Mouse (Mus musculus) cerebellum, adult (tissue): ENCODE data around the gene Atp5g3.
"Not testable (repeated sequence)": the region's sequence is repeated elsewhere in the genome, so short reads cannot be mapped to it uniquely, and the experiment has no call there.

Experiments
- ATAC-seq: cut with Nextera tagmentation; 2 replicates; pipeline ENCODE4 v1.9.2; 2017; ENCODE audit warnings: mild to moderate bottlenecking, moderate library complexity, mixed read lengths; ENCODE audit not compliant: insufficient number of reproducible peaks, low FRiP score, low TSS enrichment

The Atp5g3 gene

DNA sequence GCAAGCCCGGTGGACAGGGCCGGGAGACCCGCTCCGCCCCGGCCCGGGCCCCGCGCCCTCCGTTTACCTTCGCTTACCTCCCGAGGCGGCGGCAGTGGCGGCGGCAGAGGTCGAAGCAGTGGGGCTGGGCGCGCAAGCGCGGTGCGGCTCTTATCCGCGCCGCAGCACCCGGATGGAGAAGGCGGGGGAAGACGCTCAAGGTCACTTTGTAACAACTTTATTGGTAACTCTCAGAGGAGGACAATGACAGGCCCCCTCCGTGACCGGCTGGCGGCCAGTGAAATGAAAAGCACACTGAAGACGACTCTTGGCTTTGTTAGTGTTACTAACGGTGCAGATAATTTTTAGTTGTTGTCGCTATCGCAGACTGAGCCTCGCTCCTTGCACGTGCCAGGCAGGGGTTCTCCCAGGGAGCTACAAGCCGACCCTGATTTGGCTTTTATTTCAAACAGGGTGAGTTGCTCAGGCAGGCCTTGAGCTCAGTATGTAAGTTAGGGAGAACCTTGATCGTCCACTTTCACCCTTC is at the start of gene Atp5g3:
Atp5g3 (minus strand) TSS at position 152 of the 526 bp plus-strand sequence.
- ATAC-seq: peak; percentile 95

DNA sequence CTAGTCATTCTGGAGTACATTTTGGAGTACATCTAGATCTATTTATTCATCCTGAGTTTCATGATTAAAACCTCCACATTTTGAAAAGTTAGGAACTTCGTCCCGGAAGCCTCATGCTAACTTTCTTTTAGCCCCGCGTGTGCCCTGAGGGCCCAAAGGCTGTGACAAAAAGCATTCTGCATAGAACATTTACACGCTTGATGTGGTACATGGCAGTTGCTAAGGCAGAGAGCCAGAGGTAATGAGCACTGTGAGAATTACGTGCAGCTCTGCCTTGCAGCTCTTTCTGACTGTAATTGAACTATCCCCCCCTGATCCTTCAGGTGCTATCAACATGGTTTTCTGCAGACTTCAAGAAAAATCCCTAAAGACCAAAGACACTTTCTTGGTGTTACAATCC is 47.2 kb upstream of the Atp5g3 start:
- ATAC-seq: no peak

DNA sequence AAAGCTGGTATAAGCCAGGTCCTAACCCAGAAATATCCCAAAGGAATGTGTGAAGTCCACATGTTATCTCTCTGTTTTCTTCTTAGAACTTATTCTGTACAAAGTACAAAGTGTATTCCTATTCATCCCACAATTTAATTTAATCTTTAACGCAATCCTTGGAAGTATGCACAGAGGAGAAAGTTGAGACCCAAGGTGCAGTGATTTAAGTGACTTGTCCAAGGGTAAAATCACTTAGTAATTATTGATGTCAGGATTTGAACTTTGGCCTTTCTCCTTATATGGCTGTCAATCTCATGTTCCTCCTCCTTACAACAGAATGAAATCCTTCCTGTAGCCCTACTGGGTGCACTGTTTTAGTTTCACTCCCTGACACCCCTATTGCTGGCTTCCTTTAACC is 42.5 kb upstream of the Atp5g3 start:
- no peak for ATAC-seq

DNA sequence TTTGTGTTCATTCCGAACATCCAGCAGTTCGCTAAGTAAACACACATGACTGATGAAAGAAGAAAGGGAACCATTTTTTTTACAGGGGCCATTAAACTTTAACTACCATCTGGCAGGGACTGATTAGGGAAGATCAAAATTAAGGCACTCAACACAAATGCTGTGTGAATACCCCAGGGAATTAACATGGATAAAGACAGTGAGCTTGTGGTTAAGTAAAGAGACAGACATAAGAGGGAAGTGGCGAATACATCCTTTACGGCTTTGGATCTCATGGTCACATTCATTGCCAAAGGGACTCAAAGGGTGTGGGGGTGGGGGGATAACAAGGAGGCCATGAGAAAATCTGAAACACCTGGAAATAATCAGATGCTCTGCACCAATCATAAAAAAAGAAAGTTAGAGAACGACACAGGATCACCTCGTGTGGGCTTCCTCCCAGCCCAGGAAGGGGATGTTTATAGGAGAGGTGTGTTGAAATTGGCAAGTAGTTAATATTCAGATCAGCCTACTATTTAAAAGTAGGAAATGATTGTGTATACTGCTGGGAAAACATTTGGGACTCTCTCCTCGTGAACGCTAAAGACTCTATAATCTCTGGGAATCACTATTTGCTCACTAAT is 41.6 kb upstream of the Atp5g3 start:
- no peak for ATAC-seq

DNA sequence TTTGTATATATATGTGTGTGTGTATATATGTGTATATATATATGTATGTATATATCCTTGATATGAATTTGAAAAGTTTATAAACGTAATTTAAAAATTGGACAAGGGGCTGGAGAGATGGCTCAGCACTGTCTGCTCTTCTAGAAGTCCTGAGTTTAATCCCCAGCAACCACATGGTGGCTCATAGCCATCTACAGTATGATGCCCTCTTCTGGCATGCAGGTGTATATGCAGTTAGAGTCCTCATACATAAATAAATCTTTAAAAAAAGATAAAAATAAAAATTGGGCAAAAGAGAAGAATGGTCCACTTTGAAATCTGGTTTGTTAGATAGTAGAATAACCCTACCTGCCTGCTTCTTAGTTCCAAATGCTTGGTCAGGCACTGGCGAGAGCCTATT is 36.2 kb upstream of the Atp5g3 start:
- ATAC-seq: no peak

DNA sequence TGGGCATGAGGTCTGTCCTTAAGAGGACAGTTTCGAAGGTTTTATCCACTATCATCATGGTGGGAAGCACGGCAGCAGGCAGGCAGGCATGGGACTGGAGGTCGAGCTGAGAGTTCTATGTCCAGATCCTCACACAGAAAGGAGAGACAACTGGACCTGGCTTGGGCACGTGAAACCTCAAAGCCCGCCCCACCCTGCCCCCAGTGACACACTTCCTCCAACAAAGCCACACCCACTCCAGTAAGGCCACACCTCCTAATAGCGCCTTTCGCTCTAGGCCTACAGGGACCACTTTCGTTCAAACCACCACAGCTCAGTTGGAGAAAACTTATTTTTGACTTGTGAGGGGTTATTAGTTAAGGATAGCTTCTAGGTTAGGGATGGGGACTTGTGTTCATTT is 32.6 kb upstream of the Atp5g3 start:
- no peak for ATAC-seq

DNA sequence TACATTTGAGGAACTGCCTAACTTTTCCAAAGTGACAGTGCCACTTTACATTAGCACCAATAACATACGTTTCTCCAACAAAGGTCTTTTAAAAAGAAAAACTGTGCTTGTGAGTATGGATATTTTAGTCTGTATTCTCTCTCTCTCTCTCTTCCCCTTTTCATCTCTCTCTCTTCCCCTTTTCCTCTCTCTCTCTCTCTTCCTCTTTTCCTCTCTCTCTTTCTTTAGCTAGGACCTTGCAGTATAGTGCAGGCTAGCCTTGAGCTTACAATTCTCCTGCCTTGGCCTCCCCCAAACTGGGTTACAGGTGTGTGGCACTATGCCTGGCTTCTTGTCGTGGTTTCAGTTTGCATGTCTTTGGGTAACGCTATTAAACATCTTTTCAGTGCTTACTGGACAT is 31.7 kb upstream of the Atp5g3 start:
- no peak for ATAC-seq

DNA sequence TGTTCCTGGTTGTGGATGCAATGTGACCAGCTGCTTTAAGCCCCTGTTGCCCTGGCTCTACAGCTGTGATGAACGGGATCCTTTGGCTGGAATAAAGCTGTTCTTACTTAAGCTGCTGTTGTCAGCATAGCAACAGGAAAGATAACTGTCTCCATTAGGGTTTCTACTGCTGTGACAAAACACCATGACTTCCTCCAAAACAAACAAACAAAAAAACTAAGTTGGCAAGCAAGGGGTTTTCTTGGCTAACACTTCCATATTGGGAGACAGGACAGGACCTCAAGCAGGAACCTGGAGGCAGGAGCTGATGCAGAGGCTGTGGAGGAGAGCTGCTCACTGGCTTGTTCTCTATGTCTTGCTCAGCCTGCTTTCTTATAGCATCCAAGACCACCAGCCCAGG is 30.2 kb upstream of the Atp5g3 start:
- ATAC-seq: no peak

DNA sequence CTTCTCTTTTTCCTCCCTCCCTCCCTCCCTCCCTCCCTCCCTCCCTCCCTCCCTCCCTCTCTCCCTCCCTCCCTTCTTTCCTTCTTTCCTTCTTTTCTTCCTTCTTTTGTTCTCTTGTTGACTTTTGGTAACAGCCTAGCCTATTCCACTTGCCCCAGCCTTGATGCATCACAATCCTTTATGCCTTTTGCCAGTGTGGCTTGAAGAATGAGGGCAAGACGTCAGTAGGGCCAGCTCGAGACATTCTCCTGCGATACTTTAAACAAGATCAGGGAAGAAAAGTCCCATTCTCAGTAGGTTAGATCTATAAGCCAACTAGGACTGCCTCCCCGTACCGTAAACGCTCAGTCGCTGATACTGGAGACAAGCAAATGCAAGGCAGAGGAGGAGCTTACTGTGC is 29.3 kb upstream of the Atp5g3 start:
- ATAC-seq: no peak

DNA sequence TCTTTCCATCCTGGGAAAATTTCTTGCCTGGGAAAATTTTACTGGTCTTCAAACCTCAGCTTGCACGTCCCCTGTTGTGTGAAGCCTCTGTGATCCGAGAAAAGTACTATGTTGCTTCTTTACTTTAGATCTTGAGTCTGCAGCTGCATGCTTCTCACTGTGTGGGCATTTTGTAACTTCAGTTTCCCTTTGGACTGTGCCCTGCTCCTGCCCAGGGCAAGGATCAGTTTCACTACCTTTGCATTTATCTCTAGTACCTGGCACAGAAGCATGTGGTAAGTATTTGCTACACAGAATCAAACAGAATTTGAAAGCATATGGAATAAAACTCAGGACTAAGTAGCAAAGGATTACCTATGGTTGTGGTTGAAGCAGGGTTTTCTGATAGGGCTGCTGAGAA is 27.8 kb upstream of the Atp5g3 start:
- no peak for ATAC-seq

DNA sequence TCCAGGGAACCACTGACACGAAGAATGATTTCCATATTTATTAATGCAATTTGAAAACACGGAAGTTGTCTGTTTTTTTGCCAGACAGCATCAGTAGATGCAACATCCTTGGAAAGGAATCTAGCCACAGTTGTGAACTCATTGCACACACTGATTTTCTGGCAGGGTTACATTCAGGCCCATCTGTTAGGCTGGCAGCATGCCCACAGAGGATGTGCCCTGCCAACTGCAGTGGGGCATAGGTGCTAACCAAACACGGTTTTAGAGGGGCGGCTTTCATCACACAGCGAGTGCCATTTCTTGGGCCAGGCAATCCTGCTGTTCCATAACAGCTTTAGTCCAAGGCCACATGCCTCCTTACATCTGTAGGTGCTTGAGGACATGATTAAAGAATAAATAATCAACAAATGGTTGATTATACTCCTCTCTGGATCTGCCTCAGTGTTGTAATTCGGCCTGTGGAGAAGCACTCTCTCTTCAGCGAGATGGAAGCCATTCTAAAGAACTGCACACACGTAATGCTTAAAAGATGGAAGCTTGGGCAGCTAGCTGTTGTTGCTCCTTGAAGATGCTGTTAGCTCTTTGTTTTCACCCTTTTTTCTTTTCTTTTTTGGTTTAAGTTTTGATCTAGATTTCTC is 21.7 kb upstream of the Atp5g3 start:
- peak; percentile 92 for ATAC-seq

DNA sequence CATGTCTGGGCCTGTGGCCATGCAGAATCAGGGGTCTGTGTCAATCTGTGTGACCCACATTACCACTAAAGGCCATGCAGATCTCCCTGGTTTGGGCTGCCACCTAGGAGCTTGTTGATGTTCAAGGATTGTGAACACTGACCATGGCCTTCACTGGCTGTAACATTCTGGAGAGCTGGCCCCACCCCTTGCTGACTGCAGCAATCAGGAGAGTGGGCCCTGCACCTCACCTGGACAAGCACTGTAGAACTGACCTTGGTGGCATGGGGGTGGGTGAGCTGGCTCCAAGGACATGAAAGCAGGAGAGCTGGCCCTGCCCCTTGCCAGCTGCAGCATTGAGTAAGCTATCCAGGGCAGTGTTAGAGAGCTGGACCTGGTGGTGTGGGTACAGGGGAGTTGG is 16.6 kb upstream of the Atp5g3 start:
- no peak for ATAC-seq

DNA sequence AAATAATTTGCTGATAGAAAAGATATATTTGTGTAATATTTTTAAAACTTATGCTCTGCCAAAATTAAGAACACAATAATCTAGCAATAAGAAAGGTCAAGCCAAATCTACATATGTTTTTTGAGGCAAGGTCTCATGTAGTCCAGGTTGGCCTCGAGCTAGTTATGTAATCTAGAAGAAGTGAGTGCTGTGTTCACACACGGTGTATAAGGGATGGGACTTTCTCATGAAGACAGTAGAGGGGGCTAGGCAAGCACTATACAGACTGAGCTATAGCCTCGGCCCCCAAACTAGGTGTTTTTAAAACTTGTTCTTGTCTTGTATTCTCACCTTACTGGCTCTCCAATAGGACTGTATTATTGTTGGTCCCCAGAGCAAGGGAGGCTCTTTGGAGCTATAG is 14.4 kb upstream of the Atp5g3 start:
- no peak for ATAC-seq

DNA sequence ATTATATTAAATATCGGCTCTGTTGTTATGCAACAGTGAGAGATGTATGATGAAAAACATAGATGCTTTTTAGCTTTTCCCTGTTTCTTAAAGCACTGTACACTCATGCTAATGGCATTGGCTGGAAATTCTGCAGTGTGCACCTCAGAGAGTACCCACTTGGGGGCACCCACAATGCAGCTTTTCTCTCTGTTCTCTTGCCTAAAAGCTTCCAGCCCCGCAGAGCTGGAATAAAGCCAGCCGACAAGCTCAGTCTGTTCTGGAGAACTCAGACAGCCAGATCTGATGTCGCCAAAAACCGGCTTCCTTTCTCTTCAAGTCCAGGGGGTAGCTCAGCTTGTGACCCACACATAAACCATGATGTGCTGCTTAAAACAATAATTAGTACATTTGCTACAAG is 14.0 kb upstream of the Atp5g3 start:
- ATAC-seq: peak; percentile 95

DNA sequence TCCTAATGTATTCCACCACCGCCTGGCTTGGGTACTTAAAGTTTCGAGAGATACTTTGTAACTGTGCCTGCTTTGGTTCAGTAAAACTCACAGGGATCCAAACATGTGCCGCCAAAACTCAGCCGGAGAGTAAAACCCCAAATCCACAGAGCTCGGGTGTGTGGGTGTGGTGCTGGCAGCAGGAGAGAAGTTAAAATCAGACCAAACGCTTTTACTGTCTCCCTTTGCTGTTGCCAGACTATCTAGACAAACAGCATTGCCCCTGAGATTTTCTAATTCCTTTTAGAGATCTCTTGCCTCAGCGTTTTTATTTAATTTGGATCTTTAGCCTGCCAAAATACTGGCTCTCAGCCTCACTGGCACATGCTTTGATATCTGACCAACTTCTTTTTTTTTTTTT is 8.5 kb upstream of the Atp5g3 start:
- no peak for ATAC-seq

DNA sequence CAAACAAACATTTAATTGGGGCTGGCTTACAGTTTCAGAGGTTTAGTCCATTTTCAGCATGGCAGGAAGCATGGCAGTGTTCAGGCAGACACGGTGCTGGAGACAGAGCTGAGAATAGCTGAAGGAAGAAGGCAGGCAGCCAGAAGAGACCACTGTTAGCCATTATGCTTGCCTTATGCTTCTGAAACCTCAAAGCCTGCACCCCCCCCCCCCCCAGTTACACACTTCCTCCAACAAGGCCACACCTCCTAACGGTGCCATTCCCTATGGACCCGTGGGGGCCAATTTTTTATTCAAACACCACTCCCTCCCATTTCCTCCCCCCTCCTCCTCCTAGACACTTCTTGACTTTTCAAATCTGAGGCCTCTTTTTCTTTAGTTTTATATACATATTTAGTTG is 1.1 kb upstream of the Atp5g3 start:
- ATAC-seq: no peak

DNA sequence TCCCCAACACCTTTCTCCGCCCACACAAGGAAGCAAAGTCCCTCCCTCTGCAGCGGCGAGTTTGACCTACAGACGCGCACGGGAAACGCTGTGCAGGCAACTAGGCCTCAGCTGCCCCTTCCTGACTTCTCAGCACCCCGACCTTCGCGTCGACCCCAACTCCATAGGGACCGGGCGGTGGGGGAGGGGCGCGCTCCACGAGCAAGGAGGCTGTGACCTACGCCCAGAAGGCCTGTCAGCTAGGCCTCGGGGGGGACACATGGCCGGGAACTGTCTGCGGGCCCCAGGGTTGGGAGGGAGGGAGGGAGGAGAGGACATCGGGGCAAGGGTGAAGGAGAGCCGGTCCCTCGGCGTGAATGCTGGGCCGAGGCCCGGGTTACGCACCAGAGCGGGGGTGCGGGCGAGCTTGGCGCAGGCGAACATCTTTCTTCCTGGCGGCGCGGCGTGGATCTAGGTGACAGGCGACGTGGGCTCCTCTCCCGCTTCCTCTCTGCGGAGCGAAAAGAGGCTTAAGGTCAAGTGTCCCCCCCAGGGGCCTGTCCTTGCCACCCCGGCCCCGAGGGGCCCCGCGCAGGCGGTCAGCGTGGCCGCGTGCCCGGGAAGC is 453 bp downstream of the Atp5g3 start:
- peak; percentile 19; the same call in 1 of the 2 replicates for ATAC-seq

DNA sequence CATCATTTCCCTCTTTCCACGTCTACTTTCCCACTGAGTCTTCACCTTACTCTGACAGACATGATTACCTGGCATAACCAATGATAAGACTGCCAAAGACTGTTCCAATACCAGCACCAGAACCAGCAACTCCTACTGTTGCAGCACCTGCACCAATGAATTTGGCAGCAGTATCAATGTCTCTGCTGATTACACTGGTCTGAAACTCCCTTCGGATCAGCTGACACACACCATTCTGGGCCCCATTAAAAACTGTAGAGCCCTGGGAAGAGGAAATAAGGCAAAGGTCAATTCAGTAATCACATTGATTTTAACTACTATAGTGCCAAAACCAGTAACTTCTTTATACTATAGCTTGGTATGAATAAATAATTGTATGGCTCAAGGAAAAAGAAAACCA is 2.0 kb downstream of the Atp5g3 start:
- no peak for ATAC-seq

DNA sequence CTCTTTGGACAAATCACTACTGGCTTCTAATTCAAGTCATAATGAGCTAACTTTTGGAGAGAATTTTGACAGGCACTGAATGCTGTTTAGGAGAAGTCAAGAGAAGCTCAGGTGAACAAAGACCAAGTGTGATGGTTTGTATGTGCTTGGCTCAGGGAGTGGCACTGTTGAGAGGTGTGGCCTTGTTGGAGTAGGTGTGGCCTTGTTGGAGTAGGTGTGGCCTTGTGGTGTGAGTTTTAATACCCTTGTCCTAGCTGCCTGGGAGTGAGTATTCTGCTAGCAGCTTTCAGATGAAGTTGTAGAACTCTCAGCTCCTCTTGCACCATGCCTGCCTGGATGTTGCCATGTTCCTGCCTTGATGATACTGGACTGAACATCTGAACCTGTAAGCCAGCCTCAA is 6.4 kb downstream of the Atp5g3 start:
- ATAC-seq: not testable (repeated sequence)

DNA sequence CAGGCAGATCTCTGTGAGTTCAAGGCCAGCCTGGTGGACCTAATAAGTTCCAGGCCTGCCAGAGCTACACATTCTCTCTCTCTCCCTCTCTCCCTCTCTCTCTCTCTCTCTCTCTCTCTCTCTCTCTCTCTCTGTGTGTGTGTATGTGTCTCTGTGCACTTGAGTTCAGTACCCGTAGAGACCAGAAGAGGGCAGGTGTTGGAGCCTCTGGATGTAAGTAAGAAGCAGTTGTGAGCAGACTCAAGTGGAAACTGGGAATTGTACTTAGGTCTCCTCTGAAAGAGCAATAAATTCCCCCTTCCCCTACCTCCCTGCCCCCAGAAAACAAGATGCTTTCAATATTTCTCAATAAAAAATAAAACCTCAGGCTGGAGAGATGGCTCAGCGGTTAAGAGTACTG is 7.6 kb downstream of the Atp5g3 start:
- no peak for ATAC-seq

DNA sequence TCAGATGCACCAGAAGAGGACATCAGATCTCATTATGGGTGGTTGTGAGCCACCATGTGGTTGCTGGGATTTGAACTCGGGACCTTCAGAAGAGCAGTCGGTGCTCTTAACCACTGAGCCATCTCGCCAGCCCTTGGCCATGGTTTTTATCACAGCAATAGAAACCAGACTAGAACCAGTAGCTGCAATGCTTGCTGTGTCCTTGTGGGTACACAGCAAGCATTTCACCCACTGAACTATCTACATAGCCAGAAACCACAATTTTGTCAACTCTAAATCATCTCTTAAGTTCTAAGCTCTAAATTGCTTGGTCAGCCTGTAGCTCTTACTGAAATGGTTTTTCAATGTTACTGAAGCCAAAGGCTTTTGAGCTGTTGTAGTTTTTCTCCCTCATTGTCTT is 8.8 kb downstream of the Atp5g3 start:
- not testable (repeated sequence) for ATAC-seq

DNA sequence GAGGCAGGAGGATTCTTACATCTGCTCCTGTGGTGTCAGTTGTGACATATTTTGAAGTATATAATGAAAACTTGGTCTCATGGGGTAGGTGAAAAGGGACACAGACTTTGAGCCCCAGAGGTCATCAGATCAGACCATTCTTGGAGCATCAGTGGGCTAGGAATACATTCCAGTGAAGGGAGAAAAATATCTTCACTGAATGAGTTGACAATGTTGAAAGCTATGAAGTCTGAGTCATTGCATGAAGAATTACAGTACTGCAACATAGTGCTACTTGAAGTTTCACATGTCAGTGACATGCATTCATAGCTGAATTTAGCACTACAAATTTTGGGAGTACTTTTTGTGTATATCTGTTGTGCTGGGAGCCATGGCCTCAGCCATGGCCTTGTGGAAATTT is 10.0 kb downstream of the Atp5g3 start:
- ATAC-seq: no peak
